Mouse (Mus musculus) megakaryocyte, embryonic 14.5 days (primary cell): ENCODE results near the gene Fas.

Experiments used
- FLI1 ChIP-seq: IDR thresholded peaks from 2 replicates; pipeline ENCODE4 v1.6.1; 2012; ENCODE audit warnings: low read length, inconsistent platforms, mixed read lengths
- GATA1 ChIP-seq: IDR thresholded peaks from 3 replicates; pipeline ENCODE4 v1.6.1; 2012; ENCODE audit warnings: mixed read lengths, low read length, inconsistent platforms, borderline replicate concordance

GRCm38 (mm10) chr19:34362639-34363038, 72.2 kb downstream of the Fas start:
- TF ChIP-seq GATA1, result no peak
- TF ChIP-seq FLI1, result no peak
